Mouse (Mus musculus) A20 (cell line): ENCODE measurements at regions not wholly inside any gene's neighbourhood (a gene's known extent, or its start where the extent isn't known, plus 50 kb on each side); places are given as distances from the start of the nearest gene placed in this dataset.
A peak's percentile ranks its signal among the peaks of the same experiment; 100 is the strongest.

Experiments
- DNase-seq: peaks from one replicate; pipeline ENCODE4 v3.0.0-alpha.2; 2011; ENCODE audit warnings: low read depth, low spot score

DNA sequence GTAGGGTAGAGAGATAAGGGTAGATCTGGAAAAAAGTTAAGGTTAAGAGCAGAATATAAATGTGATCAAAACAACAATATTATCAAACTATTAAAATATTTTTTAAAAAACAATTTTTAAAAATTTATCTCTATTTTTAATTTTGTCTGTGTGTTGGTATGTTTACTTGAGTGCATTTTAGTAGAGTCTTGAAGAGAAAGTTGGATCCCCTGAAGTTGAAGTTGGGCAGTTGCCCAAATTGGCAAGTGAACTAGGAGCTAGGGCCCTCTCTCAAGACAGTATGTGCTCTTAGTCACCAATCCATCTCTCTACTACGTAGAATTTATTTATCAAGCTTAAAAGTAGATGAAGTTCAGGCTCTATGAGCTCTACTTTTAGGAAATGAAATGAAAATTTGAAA, 59.9 kb downstream of the Adamts1 start:
- DNase-seq = no peak

DNA sequence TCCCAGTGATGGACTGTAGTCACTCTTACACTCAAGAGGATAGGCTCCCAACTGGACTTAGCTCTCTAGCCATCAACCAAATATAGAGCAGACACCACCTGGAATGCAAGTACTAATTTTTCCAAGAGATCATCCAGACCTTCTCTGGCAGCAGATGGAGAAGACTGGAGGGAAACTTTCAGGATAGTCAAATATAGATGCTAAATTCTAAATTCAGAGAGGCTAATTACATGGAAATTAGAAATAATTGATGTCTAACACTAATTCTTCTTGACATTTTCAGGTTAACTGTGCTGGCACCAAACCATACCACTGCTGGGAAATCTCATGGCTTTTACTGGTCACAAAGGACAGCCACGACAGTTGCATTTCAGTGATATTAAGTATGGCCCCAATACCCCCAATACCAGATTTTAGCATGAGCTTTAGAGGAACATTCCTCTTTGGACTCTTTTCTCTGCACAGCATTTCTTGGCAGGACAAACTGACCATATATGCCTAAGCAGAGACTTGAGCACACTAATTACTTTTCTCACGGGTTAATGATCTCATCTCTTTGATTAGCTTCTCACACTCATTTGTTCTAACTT, 64.2 kb downstream of the Adamts1 start:
- DNase-seq = no peak

DNA sequence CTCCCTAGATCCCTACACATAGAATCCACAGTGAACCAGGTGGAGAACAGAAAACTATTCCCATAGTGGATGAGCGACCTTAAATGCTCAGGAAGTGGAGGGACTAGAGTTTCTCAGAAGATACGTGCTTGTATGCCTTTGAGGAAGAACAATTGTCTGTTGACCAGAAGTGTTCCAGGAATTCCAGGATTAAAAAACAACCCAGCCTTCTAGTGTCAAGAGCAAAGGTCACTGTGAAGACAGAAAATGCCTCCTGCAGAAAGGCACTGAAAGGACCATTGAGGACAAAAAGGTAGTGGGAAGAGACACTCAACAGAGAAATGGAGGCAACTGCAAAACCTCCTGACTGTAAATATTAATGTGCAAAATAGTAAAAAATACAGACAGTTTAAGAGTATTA, 74.9 kb downstream of the Adamts1 start:
- no peak for DNase-seq

DNA sequence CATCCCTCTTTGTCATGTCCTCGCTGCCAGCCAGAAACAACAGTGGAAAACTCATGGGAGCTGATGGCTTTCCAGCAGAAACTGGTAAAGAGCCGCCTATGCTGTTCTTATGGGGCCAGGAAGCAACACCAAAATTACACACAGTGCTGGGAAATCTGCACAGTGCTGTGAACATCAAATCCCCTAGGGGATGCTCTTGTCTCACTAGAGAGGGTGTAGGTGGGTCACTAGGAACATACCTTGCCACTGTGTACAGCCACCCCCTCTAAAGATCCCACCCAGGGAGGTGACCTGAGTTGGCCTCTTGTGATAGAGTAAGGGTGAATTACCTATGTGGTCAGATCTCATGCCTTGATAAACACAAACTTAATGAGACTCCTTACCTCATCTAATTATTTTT, 80.9 kb downstream of the Adamts1 start:
- no peak for DNase-seq

DNA sequence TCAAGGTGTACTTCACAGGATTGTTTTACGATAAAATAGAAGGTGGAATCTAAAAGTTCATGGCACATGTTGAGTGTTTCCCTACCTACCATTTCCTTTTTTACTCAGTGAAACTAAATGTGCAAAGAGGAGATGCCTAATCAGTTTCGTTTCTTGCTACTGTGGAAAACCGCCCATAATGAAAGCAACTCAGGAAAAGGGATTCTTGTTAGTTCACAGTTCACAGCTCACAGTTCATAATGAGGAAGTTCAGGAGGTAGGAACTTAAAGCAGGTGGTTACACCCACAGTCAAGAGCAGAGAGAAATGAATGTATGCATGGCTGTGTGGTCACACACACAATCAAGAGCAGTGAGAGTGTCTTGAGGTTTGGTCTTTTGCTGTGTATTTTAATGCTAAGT, 90.6 kb downstream of the Adamts1 start:
- DNase-seq = peak; percentile 16

DNA sequence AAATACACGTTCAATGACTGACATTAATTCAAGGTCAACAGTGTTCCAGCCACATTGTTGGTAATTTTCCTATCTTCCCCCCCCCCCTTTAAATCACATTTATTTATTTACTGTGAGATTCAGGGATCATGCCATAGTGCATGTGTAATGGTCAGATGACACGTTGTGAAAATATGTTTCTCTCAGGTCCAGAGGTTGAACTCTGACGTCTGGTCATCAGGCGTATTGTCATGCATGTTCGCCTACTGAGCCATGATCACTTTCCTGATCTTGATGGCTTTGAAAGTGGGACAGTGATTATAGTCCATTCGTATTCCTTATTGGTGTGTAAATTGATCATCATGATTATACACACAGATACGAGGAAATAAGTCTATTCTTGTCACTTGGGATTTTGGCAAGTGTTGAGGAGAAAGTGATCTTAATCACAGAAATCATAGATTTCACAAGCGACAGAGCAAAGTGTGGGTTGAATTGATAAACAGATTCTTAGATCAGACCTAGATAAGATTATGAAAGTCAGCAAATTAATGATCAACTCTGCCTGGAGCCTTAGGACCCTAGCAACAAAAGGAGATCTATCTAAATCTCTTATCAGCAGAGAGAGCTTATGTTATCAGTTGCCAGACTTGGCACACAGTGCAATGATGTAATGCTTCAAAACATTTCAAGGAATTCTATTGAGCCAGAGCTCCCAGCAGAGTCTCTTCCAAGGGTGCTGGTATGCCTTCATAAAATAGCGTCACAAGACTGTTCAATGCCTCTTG, 98.5 kb downstream of the Adamts1 start:
- no peak for DNase-seq

DNA sequence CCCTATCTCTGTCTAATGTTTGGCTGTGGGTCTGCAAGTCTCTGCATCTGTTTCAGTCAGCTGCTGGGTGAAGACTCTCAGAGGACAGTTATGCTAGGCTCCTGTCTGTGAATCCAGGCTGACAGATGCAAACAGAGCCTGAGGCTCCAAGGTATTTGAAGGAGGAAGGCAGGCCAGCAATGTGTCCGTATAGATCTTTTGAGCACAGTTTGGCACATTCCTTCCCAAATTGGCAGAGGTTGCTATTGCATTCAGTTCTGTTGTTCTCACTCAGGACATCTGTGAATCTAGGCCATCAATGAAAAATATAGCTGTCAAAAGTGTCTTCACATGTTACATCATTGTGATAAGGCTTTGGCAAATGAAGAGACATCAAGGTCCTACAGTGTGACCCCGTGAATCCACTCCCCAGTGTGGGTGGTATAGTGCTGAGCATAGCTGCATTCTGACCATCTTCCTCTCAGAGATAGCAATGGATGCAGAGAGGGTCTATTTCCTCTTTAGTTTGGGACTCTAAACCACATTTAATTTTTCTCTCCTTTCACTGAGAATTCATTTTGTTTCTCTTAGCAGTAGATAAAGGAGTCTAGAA, 99.9 kb downstream of the Adamts1 start:
- no peak for DNase-seq

DNA sequence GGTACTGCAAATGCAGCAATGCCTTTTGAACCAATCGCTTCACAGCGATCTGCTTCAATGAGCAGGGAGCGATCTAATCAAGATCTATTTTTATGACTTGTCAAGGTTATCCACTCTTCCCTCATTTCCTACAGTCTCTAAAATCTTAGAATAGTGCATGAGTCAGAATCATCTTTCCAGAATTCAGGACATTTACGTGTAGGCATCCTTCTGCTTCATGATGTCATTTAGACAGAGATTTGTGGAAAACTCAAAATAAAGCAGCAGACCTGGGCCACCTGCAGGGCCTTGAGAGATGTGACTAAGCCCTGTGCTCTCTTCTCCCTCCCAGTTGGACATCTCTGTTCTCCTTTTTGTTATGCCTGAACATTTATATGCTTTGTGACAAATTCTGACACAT, 103.6 kb downstream of the Adamts1 start:
- no peak for DNase-seq

DNA sequence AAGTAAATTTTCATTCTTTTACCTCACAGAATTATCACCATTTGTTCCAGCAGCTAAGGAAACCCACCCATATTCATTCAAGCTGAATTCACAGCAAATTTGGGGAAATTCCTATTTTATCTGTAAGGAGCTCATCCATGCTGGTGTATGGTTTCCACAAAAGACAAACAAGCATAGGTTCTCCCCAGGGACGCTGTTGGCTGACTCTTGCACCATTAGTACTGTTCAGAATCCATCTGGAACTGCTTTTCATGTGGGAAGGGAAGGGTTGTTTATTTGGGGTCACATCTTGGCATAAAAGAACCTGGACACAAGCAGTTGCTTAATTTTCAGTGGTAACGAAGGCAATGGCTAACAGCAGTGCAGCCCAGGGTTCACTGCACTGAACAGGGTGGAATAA, 120.2 kb downstream of the Adamts1 start:
- DNase-seq = no peak

DNA sequence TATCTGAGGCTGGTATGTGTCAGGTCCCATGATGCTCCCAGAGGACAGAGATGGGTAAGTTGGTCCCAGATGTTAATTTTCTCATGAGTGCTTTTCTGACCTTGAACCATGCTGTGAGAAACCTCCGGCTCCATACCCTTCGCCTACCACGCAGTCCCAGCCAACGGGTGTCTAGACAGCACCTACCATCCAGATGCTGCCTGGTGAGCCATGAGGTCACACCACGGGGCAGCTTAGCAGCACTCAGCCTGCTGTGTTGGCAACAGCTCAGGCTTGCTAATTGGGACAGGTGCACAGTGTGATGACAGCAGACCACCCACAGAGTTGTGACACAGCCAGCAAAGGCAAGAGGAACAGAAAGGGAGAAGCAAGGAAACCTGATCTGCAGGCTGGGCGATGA, 122.6 kb downstream of the Adamts1 start:
- DNase-seq = peak; percentile 12

DNA sequence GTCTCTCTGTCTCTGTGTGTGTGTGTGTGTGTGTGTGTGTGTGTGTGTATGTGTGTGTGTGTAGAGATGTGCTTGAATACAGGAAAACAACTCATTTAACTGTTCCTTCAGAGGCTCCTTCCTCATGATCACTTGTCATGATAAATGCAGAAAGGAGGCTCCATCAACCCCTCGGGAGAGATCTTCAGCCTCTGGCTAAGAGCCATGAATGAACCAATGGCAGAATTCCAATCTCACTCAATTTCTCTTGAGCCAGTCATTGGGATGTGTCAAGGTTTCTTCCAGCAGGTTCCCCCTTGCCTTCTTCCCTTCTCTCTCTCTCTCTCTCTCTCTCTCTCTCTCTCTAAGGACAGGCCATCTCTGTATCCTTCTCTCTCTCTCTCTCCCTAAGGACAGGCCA, 124.1 kb downstream of the Adamts1 start:
- DNase-seq = no peak

DNA sequence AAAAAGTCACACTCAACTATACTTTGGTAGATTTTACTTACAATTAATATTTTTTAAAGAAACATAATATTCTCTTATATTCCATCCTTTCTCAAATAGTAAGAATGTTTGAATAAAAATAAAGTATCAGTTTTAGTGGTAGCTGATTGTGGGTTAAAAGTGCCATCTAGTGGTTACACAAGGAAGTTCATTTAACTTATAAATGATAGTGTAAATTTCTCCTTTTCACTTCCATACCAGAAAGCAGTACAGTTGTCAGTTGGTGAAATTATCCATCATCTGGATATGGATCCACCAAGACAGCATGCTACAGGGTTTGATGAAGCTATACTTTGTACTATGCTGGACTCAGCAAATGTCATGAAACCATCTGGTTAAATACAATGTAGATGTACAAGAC, 124.7 kb downstream of the Adamts1 start:
- peak; percentile 14 for DNase-seq

DNA sequence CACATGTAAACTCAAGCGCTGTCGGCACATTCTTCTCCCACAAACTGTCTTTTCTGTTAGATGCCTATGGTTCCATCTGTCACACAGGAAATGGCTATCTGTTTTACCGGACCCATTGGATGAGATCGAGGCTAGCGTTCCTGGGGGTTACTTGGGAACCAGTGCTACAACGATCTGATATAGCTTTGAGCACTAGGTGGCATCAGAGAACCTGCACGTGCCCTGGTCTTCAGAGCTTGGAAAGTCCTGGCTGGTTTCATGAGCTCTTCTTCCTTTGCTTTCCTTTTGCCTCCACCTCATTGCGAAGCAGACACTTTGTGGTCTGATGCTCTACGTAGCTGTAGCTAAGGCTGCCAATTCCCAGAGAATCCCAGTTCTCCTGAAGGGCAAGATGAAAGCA, 123.8 kb upstream of the Cyyr1 start:
- no peak for DNase-seq

DNA sequence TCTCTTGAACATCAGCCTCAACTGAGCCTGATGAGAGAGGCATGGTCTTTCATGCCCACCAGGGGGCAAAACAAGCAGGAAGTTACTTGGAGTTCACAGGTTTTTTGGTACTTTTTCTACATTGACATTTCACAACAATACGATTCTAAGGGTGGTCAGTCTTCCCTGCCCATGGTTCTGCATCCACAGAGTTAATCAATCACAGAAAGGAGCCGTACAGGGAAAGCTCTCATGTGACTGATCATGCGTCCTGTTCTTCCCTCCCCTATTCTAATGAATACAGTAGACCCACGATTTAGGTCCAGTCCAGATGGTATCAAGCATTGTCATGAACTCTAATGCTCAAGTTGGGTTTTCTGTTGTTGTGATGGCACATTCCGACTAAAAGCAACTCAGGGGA, 115.6 kb upstream of the Cyyr1 start:
- no peak for DNase-seq

DNA sequence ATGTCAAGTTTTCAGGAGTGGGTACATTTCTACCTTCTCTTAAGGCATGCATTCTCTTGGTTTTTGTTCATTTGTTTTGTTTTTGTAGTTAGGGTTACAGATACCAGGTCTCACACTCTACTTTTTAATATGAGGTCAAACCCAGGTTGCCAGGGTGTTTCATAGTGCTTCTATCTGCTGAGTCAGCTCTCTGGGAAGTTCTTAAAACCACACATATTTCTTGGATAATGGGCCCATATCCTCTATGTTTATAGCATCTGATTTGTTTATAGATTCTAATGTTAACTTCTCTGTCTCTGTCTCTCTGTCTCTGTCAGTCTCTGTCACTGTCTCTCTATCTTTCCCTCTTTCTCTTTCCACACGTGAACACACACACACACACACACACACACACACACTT, 114.6 kb upstream of the Cyyr1 start:
- DNase-seq = no peak

DNA sequence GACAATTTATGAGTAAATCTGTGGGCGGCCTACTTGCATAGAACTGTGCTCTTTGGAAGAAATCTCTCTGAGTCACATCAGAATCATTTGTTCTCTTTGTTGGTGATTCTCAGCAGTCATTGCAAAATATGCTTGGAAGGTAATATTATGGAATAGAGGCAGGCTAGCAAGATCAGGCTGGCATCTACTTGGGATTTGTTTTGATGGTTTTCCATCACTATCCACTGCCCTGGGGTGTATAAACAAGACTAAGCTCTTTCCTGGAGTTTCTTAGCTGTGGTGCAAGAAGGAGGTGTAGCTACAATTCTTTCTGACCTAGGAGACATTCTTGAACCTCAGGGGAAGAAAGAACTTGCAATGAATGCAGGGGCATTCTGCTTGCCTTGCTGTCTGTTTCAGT, 96.3 kb upstream of the Cyyr1 start:
- no peak for DNase-seq

DNA sequence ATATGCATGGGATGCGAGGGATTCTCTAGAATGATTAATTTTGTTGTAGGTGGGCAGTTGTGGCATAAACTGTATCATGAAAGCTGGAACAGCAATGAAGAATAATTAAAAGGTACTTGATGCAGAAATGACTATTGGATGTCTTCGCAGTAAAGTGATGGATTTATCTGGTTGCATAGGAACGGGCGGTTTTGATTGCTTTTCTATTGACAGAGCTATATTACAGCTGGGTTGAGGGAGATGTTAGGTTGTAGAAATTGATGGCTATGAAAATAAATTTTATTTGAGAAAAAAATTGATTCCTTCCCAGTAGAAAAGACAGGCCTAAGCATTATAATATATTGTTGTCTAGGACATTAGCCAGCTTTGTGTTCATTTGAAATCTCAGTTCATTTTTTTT, 87.8 kb upstream of the Cyyr1 start:
- DNase-seq = no peak

DNA sequence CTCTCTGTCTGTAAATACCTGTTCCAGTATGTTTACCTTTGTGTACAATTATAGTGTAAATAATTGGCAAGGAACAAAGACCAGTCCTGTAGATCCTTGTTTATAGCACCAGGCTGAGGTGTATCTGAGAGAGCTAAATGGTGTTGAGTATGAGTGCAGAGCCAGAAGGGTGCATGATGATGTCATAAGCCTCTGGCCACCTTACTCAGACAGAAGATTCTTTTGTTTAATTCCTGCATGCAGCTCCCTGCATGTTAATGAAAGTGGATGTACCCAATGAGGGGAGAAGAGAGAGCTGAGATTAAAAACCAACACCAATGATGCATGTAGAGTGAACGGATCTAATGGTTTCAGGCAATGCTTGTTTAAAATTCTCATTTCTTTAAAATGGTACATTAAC, 83.9 kb upstream of the Cyyr1 start:
- no peak for DNase-seq

DNA sequence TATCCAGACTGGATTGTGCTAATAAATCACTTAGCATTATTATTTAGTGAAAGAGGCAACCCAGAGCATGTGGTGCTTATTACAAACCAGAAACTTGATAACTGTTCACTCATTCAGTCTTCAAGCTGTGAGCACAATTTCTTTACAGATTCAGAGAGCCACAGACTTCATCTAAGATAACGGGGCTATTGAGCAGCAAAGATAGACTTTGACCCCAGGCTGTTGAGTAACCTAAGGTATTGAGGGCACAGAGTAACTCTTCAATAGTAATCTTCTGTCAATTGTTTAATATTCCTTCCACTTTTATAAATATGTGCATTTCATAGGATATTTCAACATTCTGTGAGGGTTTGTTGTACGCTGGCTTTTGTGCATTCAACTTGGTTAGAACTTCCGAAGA, 76.5 kb upstream of the Cyyr1 start:
- DNase-seq = no peak

DNA sequence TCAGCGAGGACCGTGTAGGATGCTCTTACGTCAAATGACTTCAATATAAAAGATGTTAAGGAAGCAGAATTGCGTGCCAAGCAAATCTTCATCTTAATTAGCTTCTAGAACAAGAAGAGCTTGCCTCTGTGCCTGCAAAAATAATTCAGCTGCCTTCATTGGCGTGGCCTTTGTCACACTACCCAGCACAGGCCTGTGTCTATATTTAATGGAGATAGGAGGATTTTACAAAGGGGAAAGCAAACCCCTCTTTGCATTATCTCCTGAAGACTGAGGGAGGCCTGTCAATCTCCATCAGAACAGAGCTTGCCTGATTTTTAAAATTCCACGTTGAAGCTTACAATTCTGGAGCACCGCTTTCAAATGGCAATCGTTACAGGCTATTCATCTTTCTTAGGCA, 71.3 kb upstream of the Cyyr1 start:
- DNase-seq = no peak

DNA sequence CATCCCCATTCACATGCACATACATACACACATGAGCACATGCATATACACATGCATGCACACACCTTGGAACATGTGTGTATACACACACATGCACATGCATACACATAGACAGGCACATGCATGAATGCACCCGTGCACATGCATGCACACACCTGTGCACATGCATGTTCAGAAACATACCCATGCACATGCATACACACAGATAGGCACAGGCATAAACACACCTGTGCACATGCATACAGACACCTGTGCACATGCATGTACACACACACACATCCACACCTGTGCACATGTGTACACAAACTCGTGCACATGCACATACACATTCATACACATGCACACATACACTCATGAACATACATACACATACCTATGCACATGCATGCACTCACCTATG, 50.9 kb upstream of the Cyyr1 start:
- DNase-seq = no peak
